Mouse (Mus musculus) bone marrow, adult 2 months (tissue): ENCODE data around the gene Chn2.

Experiments
- CTCF ChIP-seq: fragments of 200-500 bp; IDR thresholded peaks from 2 replicates; pipeline ENCODE4 v1.5.1; 2011; ENCODE audit warnings: low read length, control low read depth; ENCODE audit not compliant: control insufficient read depth, insufficient read depth
- POLR2A ChIP-seq: fragments of 200-500 bp; IDR thresholded peaks from 2 replicates; pipeline ENCODE4 v1.6.1; 2011; ENCODE audit warnings: low read depth, mild to moderate bottlenecking, control low read depth, low read length, borderline replicate concordance; ENCODE audit not compliant: control insufficient read depth

DNA sequence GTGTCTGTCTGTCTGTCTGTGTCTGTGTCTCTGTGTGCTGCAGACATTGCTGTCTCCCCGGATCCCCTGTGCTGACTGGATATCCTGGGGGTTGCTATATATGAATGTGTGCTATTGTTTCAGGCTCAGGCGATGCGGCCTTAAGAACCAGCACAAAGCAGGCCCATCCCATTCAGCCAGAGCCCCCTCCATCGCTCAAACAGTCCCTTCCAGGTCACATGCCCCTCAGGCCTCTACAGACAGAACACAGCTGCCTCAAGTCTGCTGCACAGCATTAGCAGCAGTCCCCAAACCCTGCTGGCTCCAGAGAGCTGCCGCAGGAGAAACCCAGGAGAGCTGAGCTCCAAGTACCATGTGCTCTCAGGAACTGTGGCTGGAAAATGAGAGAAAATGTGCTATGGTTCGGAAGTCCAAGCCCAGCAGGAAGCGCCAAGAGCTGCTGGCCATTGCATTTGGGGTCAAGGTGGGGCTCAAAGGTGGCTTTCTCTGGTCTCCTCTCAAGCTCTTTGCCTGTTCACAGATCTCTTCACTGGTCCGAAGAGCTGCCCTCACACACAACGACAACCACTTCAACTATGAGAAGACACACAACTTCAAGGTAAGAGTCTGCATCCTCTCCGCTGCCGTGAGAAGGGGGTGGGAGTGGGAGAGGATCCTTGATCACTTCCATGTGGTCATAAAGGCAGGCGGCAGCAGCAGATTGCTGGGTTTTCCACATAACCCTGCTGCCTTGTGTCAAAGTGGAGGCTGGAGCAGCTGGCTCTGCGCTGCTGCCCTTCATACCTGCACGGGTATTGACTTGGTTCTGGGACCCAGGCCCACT lies 233.4 kb downstream of the Chn2 start:
- TF ChIP-seq POLR2A (no peak), CTCF (no peak)
